Mouse (Mus musculus) G1E (cell line): ENCODE measurements around the gene Dnase1l3.

Experiments used
- CTCF ChIP-seq: IDR thresholded peaks from 2 replicates; pipeline ENCODE4 v1.5.1; 2012; ENCODE audit warnings: low read depth, low read length, inconsistent platforms, mixed read lengths
- GATA1 ChIP-seq: IDR thresholded peaks from 2 replicates; pipeline ENCODE4 v1.6.1; 2012; ENCODE audit warnings: borderline replicate concordance, low read length, inconsistent platforms, mixed read lengths
- POLR2AphosphoS5 ChIP-seq: IDR thresholded peaks from 2 replicates; pipeline ENCODE4 v1.6.1; 2012; ENCODE audit warnings: low read depth, low read length, inconsistent platforms; ENCODE audit not compliant: insufficient replicate concordance

- TF ChIP-seq CTCF, result no peak
- no peak for TF ChIP-seq GATA1
- no peak for TF ChIP-seq POLR2AphosphoS5
These were observed 53.0 kb downstream of the Dnase1l3 start for GRCm38 (mm10) chr14:7941413-7941812.
